Mouse (Mus musculus) c-Kit-negative CD71-positive TER-119-positive erythroid progenitor cells, embryonic 14.5 days (primary cell): Measurements from ENCODE around the gene Ky.

Source experiments
- DNase-seq: peaks from one replicate; pipeline ENCODE4 v3.0.0-alpha.2; 2013; ENCODE audit warnings: low read depth, low spot score

Gene Ky

GRCm38 (mm10) chr9:102547028-102547354 lies 41.4 kb downstream of the Ky start:
- no peak for DNase-seq

GRCm38 (mm10) chr9:102549211-102549610 lies 43.7 kb downstream of the Ky start:
- no peak for DNase-seq

GRCm38 (mm10) chr9:102551771-102552170 lies 46.2 kb downstream of the Ky start:
- no peak for DNase-seq

- no peak for DNase-seq
Observed at GRCm38 (mm10) chr9:102553781-102554180, 48.2 kb downstream of the Ky start.

- DNase-seq = no peak
Observed at GRCm38 (mm10) chr9:102558463-102558862, 52.9 kb downstream of the Ky start.

- no peak for DNase-seq
Observed at GRCm38 (mm10) chr9:102572888-102573287, 67.3 kb downstream of the Ky start.

- no peak for DNase-seq
Observed at GRCm38 (mm10) chr9:102577480-102577879, 71.9 kb downstream of the Ky start.

GRCm38 (mm10) chr9:102581921-102582469 lies 76.4 kb downstream of the Ky start:
- DNase-seq = no peak

- DNase-seq = no peak
Observed at GRCm38 (mm10) chr9:102587347-102587746, 81.8 kb downstream of the Ky start.

- no peak for DNase-seq
Observed at GRCm38 (mm10) chr9:102594667-102595393, 89.3 kb downstream of the Ky start.
